Mouse (Mus musculus): ENCODE results near the gene Mymk.

DNA sequence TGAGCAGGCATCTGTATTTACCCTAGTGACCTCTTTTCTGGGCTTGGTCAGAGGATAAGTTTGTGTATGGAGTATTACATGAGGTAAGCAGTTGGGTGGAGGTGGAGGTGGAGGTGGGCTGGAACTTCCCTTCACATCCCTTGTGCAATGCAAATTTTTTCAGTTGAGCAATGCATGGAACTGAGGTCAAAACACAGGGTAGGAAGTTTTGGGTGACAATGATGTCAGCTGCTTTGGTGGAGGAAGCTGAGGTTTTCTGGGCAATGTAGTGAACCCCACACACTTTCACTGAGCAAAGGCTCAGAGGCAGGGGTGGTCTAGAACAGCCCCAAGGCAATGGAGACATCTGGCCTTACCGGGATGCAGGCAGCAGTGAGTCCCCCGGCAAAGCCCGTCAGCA is 46.4 kb downstream of the Mymk start:
- TF ChIP-seq MAX (IDR thresholded peaks at IDR 0.05; ENCODE audit: low read depth) (no peak), POLR2AphosphoS2 (IDR thresholded peaks at IDR 0.05; ENCODE audit: insufficient read length, low read depth) (no peak), POLR2A (IDR thresholded peaks at IDR 0.05; ENCODE audit: insufficient read length, low read depth) (no peak), TCF12 (IDR thresholded peaks at IDR 0.05; ENCODE audit: insufficient read depth, poor library complexity, severe bottlenecking) (no peak), MYOG (IDR thresholded peaks at IDR 0.05; ENCODE audit: control insufficient read depth in 1 of 3, insufficient read depth in 1 of 3, insufficient read length in 2 of 3, low read depth in 2 of 3) (no peak), USF1 (IDR thresholded peaks at IDR 0.05; ENCODE audit: low read depth) (no peak), E2F4 (IDR thresholded peaks at IDR 0.05; ENCODE audit: insufficient read depth) (no peak), CEBPB (IDR thresholded peaks at IDR 0.05; ENCODE audit: insufficient read depth, poor library complexity, severe bottlenecking) (no peak), SRF (IDR thresholded peaks at IDR 0.05; ENCODE audit: control insufficient read depth, insufficient read length, low read depth) (no peak), MYOD1 (IDR thresholded peaks at IDR 0.05; ENCODE audit: control insufficient read depth in 1 of 3, insufficient read length in 2 of 3, low read depth in 2 of 3) (no peak), TCF3 (IDR thresholded peaks at IDR 0.05; ENCODE audit: insufficient read length, low read depth) (no peak)
